Mouse (Mus musculus) cerebellum, postnatal 14 days (tissue): Measurements from ENCODE around the gene Gm5416.
"Not testable (repeated sequence)": the region's sequence is repeated elsewhere in the genome, so short reads cannot be mapped to it uniquely, and the experiment has no call there.

Source experiments
- DNase-seq, 2 experiments: peaks; one replicate each; pipeline ENCODE4 v3.0.0; 2021; ENCODE audit warnings: mixed read lengths in 2 of 2

Gm5416 gene

GRCm38 (mm10) chr16:36209967-36210453 is at the start of gene Gm5416:
Gm5416 (plus strand) TSS chr16:36210403.
- no peak for DNase-seq

- not testable (repeated sequence) for DNase-seq
Observed at GRCm38 (mm10) chr16:36167841-36168240, 42.4 kb upstream of the Gm5416 start.

- DNase-seq: no peak
Observed at GRCm38 (mm10) chr16:36176108-36176507, 34.1 kb upstream of the Gm5416 start.

- DNase-seq: no peak
Observed at GRCm38 (mm10) chr16:36179910-36180309, 30.3 kb upstream of the Gm5416 start.

GRCm38 (mm10) chr16:36183912-36184311 is 26.3 kb upstream of the Gm5416 start, which contains the start of gene Gm5483:
Gm5483 (plus strand) TSS chr16:36184212.
- not testable (repeated sequence) for DNase-seq

- no peak for DNase-seq
Observed at GRCm38 (mm10) chr16:36199226-36199625, 11.0 kb upstream of the Gm5416 start.

- peak in 1 of 2 experiments; percentile 9 for DNase-seq
Observed at GRCm38 (mm10) chr16:36203846-36204245, 6.4 kb upstream of the Gm5416 start.

- not testable (repeated sequence) for DNase-seq
Observed at GRCm38 (mm10) chr16:36205684-36206083, 4.5 kb upstream of the Gm5416 start.

- DNase-seq: not testable (repeated sequence)
Observed at GRCm38 (mm10) chr16:36221168-36221567, 11.0 kb downstream of the Gm5416 start, which contains the start of gene 2010005H15Rik. 2010005H15Rik (plus strand) TSS chr16:36221468.

GRCm38 (mm10) chr16:36260585-36260984 is 50.4 kb downstream of the Gm5416 start:
- not testable (repeated sequence) for DNase-seq
